Mouse (Mus musculus) stomach, postnatal 0 days (tissue): Measurements from ENCODE around the gene Gm21981. TPM values are rescaled to one million over a fixed set of nuclear protein-coding genes. Genes with fewer than 3 reads are reported as not detected.
"Not testable (repeated sequence)": the region's sequence is repeated elsewhere in the genome, so short reads cannot be mapped to it uniquely, and the experiment has no call there.

ENCODE experiments used
- ATAC-seq: fragments of 200-750 bp; cut with Nextera tagmentation; 2 replicates; pipeline ENCODE4 v1.8.0; 2017; ENCODE audit not compliant: low FRiP score, low TSS enrichment
- DNase-seq: peaks from one replicate; pipeline ENCODE4 v3.0.0-alpha.2; 2016; ENCODE audit warnings: low spot score
- H3K27ac ChIP-seq: fragments of 300-500 bp; sonication (generic); replicated peaks from 2 replicates; pipeline ENCODE4 v1.5.1; 2014; ENCODE audit warnings: mild to moderate bottlenecking, control low read depth
- H3K27me3 ChIP-seq: fragments of 300-500 bp; sonication (generic); 2 replicates; pipeline ENCODE4 v1.6.1; 2014; ENCODE audit warnings: low read length; ENCODE audit not compliant: control insufficient read depth, insufficient read depth
- H3K36me3 ChIP-seq: fragments of 300-500 bp; sonication (generic); 2 replicates; pipeline ENCODE4 v1.6.1; 2014; ENCODE audit warnings: low read length, mixed read lengths; ENCODE audit not compliant: control insufficient read depth, insufficient read depth
- H3K4me1 ChIP-seq: fragments of 300-500 bp; sonication (generic); replicated peaks from 2 replicates; pipeline ENCODE4 v1.6.1; 2014; ENCODE audit warnings: antibody characterized with exemption; ENCODE audit not compliant: control insufficient read depth, insufficient read depth
- H3K4me2 ChIP-seq: fragments of 300-500 bp; sonication (generic); replicated peaks from 2 replicates; pipeline ENCODE4 v1.6.1; 2014; ENCODE audit warnings: low read depth, mild to moderate bottlenecking, control low read depth, moderate library complexity
- H3K4me3 ChIP-seq: fragments of 300-500 bp; sonication (generic); 2 replicates; pipeline ENCODE4 v1.5.1; 2014; ENCODE audit warnings: low read depth, low read length, control low read depth
- H3K9ac ChIP-seq: fragments of 300-500 bp; sonication (generic); 2 replicates; pipeline ENCODE4 v1.6.1; 2014; ENCODE audit warnings: mild to moderate bottlenecking, low read length, control low read depth, mixed read lengths
- H3K9me3 ChIP-seq: fragments of 300-500 bp; sonication (generic); 2 replicates; pipeline ENCODE4 v1.6.1; 2016; ENCODE audit warnings: low read length; ENCODE audit not compliant: control insufficient read depth
- CTCF ChIP-seq: IDR thresholded peaks from 2 replicates; pipeline ENCODE4 v1.5.1; 2016; ENCODE audit warnings: antibody characterized with exemption, low read depth, mild to moderate bottlenecking, moderate library complexity
- EP300 ChIP-seq: optimal IDR thresholded peaks from 2 replicates; pipeline ENCODE3; 2016; ENCODE audit warnings: antibody characterized with exemption
- WGBS: fragments of 180-500 bp; shearing (Covaris S2); extraction: QIAGEN DNeasy Blood & Tissue Kit; methylation state at CpG from one replicate; pipeline ENCODE4 v1.1.7; 2014; 5-methylcytosine and 5-hydroxymethylcytosine counted together
- polyA plus RNA-seq: library from polyadenylated mRNA; unstranded; fragments of >200 nt; fragmentation: Nextera tagmentation; extraction: Ambion mirVana; gene quantifications from 2 replicates; pipeline ENCODE4 v1.2.1, GENCODE M21; 2015

Gene Gm21981
- polyA plus RNA-seq, 1 experiment from 2014 or later, result not detected

GRCm38 (mm10) chr17:47669166-47669565 lies 25.1 kb downstream of the Gm21981 start:
- Histone ChIP-seq H3K9me3 (no peaks in the 10 kb centered on the region), H3K4me2 (no peak overlapping the region), H3K27ac (no peak overlapping the region), H3K27me3 (no peaks in the 10 kb centered on the region), H3K36me3 (no peaks in the 10 kb centered on the region), H3K4me1 (peaks cover 4% of the 10 kb centered on the region), H3K4me3 (no peak overlapping the region), H3K9ac (no peak overlapping the region)
- WGBS, result 63% methylated on average over 4 of the region's 4 CpGs
- ATAC-seq (no peak), DNase-seq (no peak)
- TF ChIP-seq EP300 (no peak), CTCF (no peak)

- no peak overlapping the region for H3K9ac ChIP-seq
- 84% methylated on average over 7 of the region's 7 CpGs for WGBS
- DNase-seq, result no peak
- no peaks in the 10 kb centered on the region for H3K4me1 ChIP-seq
- H3K36me3 ChIP-seq, result no peaks in the 10 kb centered on the region
- H3K9me3 ChIP-seq, result no peaks in the 10 kb centered on the region
- no peaks in the 10 kb centered on the region for H3K27me3 ChIP-seq
- no peak overlapping the region for H3K4me2 ChIP-seq
- H3K27ac ChIP-seq, result no peak overlapping the region
- no peak for ATAC-seq
- no peak overlapping the region for H3K4me3 ChIP-seq
- TF ChIP-seq EP300 (no peak), CTCF (no peak)
These were observed 29.8 kb downstream of the Gm21981 start for GRCm38 (mm10) chr17:47664474-47664873.

GRCm38 (mm10) chr17:47663009-47663713 lies 31.1 kb downstream of the Gm21981 start:
- ATAC-seq, result no peak
- no peaks in the 10 kb centered on the region for H3K4me1 ChIP-seq
- WGBS, result 66% methylated on average over 9 of the region's 9 CpGs

GRCm38 (mm10) chr17:47658741-47659243 lies 35.5 kb downstream of the Gm21981 start:
- no peak for DNase-seq
- TF ChIP-seq EP300 (no peak), CTCF (no peak)
- H3K9me3 ChIP-seq, result no peaks in the 10 kb centered on the region
- H3K36me3 ChIP-seq, result no peaks in the 10 kb centered on the region
- H3K4me3 ChIP-seq, result no peak overlapping the region
- no peak overlapping the region for H3K9ac ChIP-seq
- no peaks in the 10 kb centered on the region for H3K27me3 ChIP-seq
- H3K4me1 ChIP-seq, result no peaks in the 10 kb centered on the region
- no peak overlapping the region for H3K27ac ChIP-seq
- ATAC-seq, result peak; percentile 51
- H3K4me2 ChIP-seq, result no peak overlapping the region
- WGBS, result 65% methylated on average over 3 of the region's 3 CpGs

More at GRCm38 (mm10) chr17:47663009-47663713, 31.1 kb downstream of the Gm21981 start:
- Histone ChIP-seq H3K36me3 (no peaks in the 10 kb centered on the region), H3K27ac (no peak overlapping the region), H3K9ac (no peak overlapping the region), H3K4me3 (no peak overlapping the region), H3K9me3 (no peaks in the 10 kb centered on the region), H3K4me2 (no peak overlapping the region), H3K27me3 (no peaks in the 10 kb centered on the region)
- DNase-seq, result no peak
- TF ChIP-seq EP300 (no peak), CTCF (no peak)

- DNase-seq (no peak), ATAC-seq (no peak)
- Histone ChIP-seq H3K9ac (no peak overlapping the region), H3K9me3 (no peaks in the 10 kb centered on the region), H3K27me3 (no peaks in the 10 kb centered on the region), H3K4me1 (no peaks in the 10 kb centered on the region), H3K4me3 (no peak overlapping the region), H3K27ac (no peak overlapping the region), H3K36me3 (no peaks in the 10 kb centered on the region), H3K4me2 (no peak overlapping the region)
- no peak for TF ChIP-seq CTCF
- no peak for TF ChIP-seq EP300
- 75% methylated on average over 4 of the region's 4 CpGs for WGBS
These were observed 36.4 kb downstream of the Gm21981 start for GRCm38 (mm10) chr17:47657901-47658300.

- Histone ChIP-seq H3K36me3 (no peaks in the 10 kb centered on the region), H3K27me3 (no peaks in the 10 kb centered on the region), H3K27ac (no peak overlapping the region), H3K4me1 (no peaks in the 10 kb centered on the region), H3K4me3 (no peak overlapping the region), H3K9me3 (no peaks in the 10 kb centered on the region), H3K4me2 (no peak overlapping the region), H3K9ac (no peak overlapping the region)
- no peak for DNase-seq
- 73% methylated on average over 5 of the region's 5 CpGs for WGBS
- no peak for ATAC-seq
- no peak for TF ChIP-seq EP300
- TF ChIP-seq CTCF, result no peak
These were observed 38.6 kb downstream of the Gm21981 start for GRCm38 (mm10) chr17:47655697-47656096.

- ATAC-seq, result peak; percentile 65
- not testable (repeated sequence) for H3K27ac ChIP-seq, H3K4me1 ChIP-seq, H3K9ac ChIP-seq, H3K9me3 ChIP-seq, H3K27me3 ChIP-seq, H3K4me2 ChIP-seq, H3K4me3 ChIP-seq, DNase-seq, H3K36me3 ChIP-seq
- 93% methylated on average over 8 of the region's 8 CpGs for WGBS
These were observed 39.9 kb downstream of the Gm21981 start for GRCm38 (mm10) chr17:47654346-47654745.
